Mouse (Mus musculus) gastrocnemius, adult 2 months (tissue): ENCODE results near the gene Spg20. TPM values are rescaled to one million over a fixed set of nuclear protein-coding genes. Genes with fewer than 3 reads are reported as not detected.

ENCODE experiments used
- DNase-seq: peaks from one replicate; pipeline ENCODE4 v3.0.0; 2022
- H3K27ac ChIP-seq: fragments of 200-600 bp; 2 replicates; pipeline ENCODE4 v1.8.1; 2022; ENCODE audit warnings: mild to moderate bottlenecking
- H3K4me3 ChIP-seq: fragments of 200-600 bp; 2 replicates; pipeline ENCODE4 v1.8.1; 2022; ENCODE audit warnings: mild to moderate bottlenecking, moderate library complexity
- CTCF ChIP-seq: fragments of 200-600 bp; IDR thresholded peaks from 2 replicates; pipeline ENCODE4 v1.8.1; 2022; ENCODE audit warnings: antibody characterized with exemption, mild to moderate bottlenecking, moderate library complexity
- intact Hi-C: fragments of 180-260 bp; cut with DNase I; formaldehyde crosslinking; loops from one replicate; pipeline ENCODE4 v1.15.1; 2025
- total RNA-seq, 2 experiments: library from RNA; stranded (reverse); gene quantifications; 2 replicates each; pipeline ENCODE4 v1.2.3; 2021

Spg20 gene
- total RNA-seq, 2 experiments from 2014 or later: 34.0 to 41.1 TPM

- Histone ChIP-seq H3K27ac (no peak within 1 kb of the TSS), H3K4me3 (no peak within 1 kb of the TSS)
- no peak for DNase-seq
- intact Hi-C loops: no loop called here
- TF ChIP-seq CTCF: no peak
These were observed 25.1 kb downstream of the Spg20 start, which contains the start of gene Ccdc169 for GRCm38 (mm10) chr3:55137039-55137438. Gene Ccdc169 (plus strand): TSS chr3:55137339.

- no peak for DNase-seq
- Histone ChIP-seq H3K4me3 (no peak overlapping the region), H3K27ac (no peak overlapping the region)
- no peak for TF ChIP-seq CTCF
- intact Hi-C loops: no loop called here
These were observed 27.9 kb downstream of the Spg20 start for GRCm38 (mm10) chr3:55139837-55140236.

GRCm38 (mm10) chr3:55141401-55141800 is 29.5 kb downstream of the Spg20 start:
- Histone ChIP-seq H3K4me3 (no peak overlapping the region), H3K27ac (no peak overlapping the region)
- TF ChIP-seq CTCF: no peak
- intact Hi-C loops: no loop called here
- no peak for DNase-seq

GRCm38 (mm10) chr3:55144916-55145315 is 33.0 kb downstream of the Spg20 start:
- intact Hi-C loops: no loop called here
- TF ChIP-seq CTCF: no peak

GRCm38 (mm10) chr3:55146441-55146840 is 34.5 kb downstream of the Spg20 start:
- no peak for DNase-seq
- intact Hi-C loops: no loop called here
- Histone ChIP-seq H3K27ac (no peak overlapping the region), H3K4me3 (no peak overlapping the region)
- no peak for TF ChIP-seq CTCF

More at GRCm38 (mm10) chr3:55144916-55145315, 33.0 kb downstream of the Spg20 start:
- H3K27ac ChIP-seq: no peak overlapping the region
- H3K4me3 ChIP-seq: no peak overlapping the region
- DNase-seq: no peak

- intact Hi-C loops: no loop called here
- Histone ChIP-seq H3K27ac (no peak overlapping the region), H3K4me3 (no peak overlapping the region)
- no peak for DNase-seq
- no peak for TF ChIP-seq CTCF
These were observed 35.2 kb downstream of the Spg20 start for GRCm38 (mm10) chr3:55147156-55147555.

- TF ChIP-seq CTCF: no peak
- intact Hi-C loops: no loop called here
- Histone ChIP-seq H3K4me3 (no peak overlapping the region), H3K27ac (no peak overlapping the region)
- DNase-seq: no peak
These were observed 36.2 kb downstream of the Spg20 start for GRCm38 (mm10) chr3:55148091-55148490.

GRCm38 (mm10) chr3:55151656-55152433 is 39.9 kb downstream of the Spg20 start:
- DNase-seq: peak; percentile 58
- Histone ChIP-seq H3K27ac (no peak overlapping the region), H3K4me3 (no peak overlapping the region)
- TF ChIP-seq CTCF: peak; percentile 92
- intact Hi-C loops: loop anchor here (2.0 kb wide), 1 partner anchor 71 kb away; no protein-coding TSS in a partner anchor

- intact Hi-C loops: loop anchor here (1.0 to 2.0 kb wide), 2 partner anchors 72 to 201 kb away; no protein-coding TSS in a partner anchor
- no peak overlapping the region for H3K27ac ChIP-seq
- TF ChIP-seq CTCF: peak; percentile 63
- H3K4me3 ChIP-seq: no peak overlapping the region
- no peak for DNase-seq
These were observed 40.9 kb downstream of the Spg20 start for GRCm38 (mm10) chr3:55152673-55153334.

- intact Hi-C loops: no loop called here
- TF ChIP-seq CTCF: no peak
These were observed 42.3 kb downstream of the Spg20 start for GRCm38 (mm10) chr3:55154163-55154562.

GRCm38 (mm10) chr3:55157413-55157812 is 45.5 kb downstream of the Spg20 start:
- no peak overlapping the region for H3K27ac ChIP-seq
- TF ChIP-seq CTCF: no peak
- no peak overlapping the region for H3K4me3 ChIP-seq
- DNase-seq: no peak
- intact Hi-C loops: no loop called here

More at GRCm38 (mm10) chr3:55154163-55154562, 42.3 kb downstream of the Spg20 start:
- H3K4me3 ChIP-seq: no peak overlapping the region
- no peak overlapping the region for H3K27ac ChIP-seq
- DNase-seq: no peak

- intact Hi-C loops: no loop called here
- TF ChIP-seq CTCF: no peak
These were observed 49.2 kb downstream of the Spg20 start for GRCm38 (mm10) chr3:55161144-55161543.

GRCm38 (mm10) chr3:55163510-55163909 is 51.6 kb downstream of the Spg20 start:
- H3K4me3 ChIP-seq: no peak overlapping the region
- TF ChIP-seq CTCF: no peak
- H3K27ac ChIP-seq: no peak overlapping the region
- DNase-seq: no peak
- intact Hi-C loops: no loop called here

More at GRCm38 (mm10) chr3:55161144-55161543, 49.2 kb downstream of the Spg20 start:
- DNase-seq: no peak
- H3K4me3 ChIP-seq: no peak overlapping the region
- H3K27ac ChIP-seq: no peak overlapping the region
